Mouse (Mus musculus) lung, adult 2 months (tissue): Measurements from ENCODE around the gene 4930558K02Rik. TPM values are rescaled to one million over a fixed set of nuclear protein-coding genes. Genes with fewer than 3 reads are reported as not detected.
A peak's percentile ranks its signal among the peaks of the same experiment; 100 is the strongest.

ENCODE experiments used
- DNase-seq: peaks from one replicate; pipeline ENCODE4 v3.0.0; 2022
- H3K4me1 ChIP-seq: fragments of 200-500 bp; 2 replicates; pipeline ENCODE4 v1.6.1; 2011; ENCODE audit warnings: low read length; ENCODE audit not compliant: control insufficient read depth, insufficient read depth
- H3K4me3 ChIP-seq: fragments of 200-500 bp; replicated peaks from 2 replicates; pipeline ENCODE3; 2011; ENCODE audit warnings: low read depth, mild to moderate bottlenecking, control low read depth, low read length; ENCODE audit errors: extremely low read depth
- CTCF ChIP-seq: fragments of 200-500 bp; IDR thresholded peaks from 2 replicates; pipeline ENCODE4 v1.5.1; 2011; ENCODE audit warnings: mild to moderate bottlenecking, low read length, control low read depth; ENCODE audit not compliant: insufficient read depth
- POLR2A ChIP-seq: fragments of 200-500 bp; IDR thresholded peaks from 2 replicates; pipeline ENCODE4 v1.6.1; 2011; ENCODE audit warnings: low read depth, mild to moderate bottlenecking, control low read depth, low read length, borderline replicate concordance; ENCODE audit errors: extremely low read depth
- WGBS: fragments of 180-500 bp; shearing (Covaris S2); methylation state at CpG from one replicate; pipeline ENCODE4 v1.1.7; 2018; 5-methylcytosine and 5-hydroxymethylcytosine counted together
- polyA plus RNA-seq: library from polyadenylated mRNA; depleted of rRNA; stranded (reverse); fragments of >200 nt; gene quantifications from 2 replicates; pipeline ENCODE4 v1.2.3, GENCODE M21; 2012

Gene 4930558K02Rik
- polyA plus RNA-seq, 1 experiment = not detected

DNA sequence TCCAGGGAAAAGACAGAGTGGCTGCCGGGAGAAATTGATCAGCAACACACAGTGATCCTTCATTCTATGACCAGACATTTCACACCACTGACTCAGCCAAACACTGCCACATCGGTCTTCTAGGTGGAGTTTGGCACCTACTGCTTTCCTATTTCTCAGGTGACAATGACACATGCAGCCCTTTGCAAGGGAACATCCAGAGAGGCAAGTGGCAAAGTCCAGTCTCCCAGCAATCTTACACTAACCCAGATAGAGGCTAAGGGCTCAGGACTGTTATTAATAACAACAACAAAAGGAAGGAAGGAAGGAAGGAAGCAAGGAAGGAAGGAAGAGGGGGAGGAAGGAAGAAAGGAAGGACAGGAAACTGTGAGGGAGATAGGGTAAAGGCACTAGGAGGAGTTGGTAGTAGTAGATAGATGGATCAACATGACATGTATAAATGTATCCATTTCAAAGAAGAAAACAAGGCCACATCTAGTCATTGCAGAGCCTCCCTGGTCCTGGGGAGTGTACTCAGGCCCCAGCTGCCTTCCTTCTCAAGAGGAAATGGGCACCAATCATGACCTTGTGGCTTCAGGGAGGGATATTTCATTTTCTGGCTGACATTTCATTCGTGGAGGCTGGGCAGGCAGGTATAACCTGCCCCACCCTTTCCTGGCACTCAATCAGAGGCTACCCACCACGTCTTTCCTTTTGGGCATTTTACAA is 66.3 kb downstream of the 4930558K02Rik start:
- Histone ChIP-seq H3K4me3 (no peak overlapping the region), H3K4me1 (no peaks in the 10 kb centered on the region)
- peak; percentile 35 for DNase-seq
- no peak for TF ChIP-seq POLR2A
- TF ChIP-seq CTCF = no peak
- WGBS = 48% methylated on average over 4 of the region's 4 CpGs

- DNase-seq = no peak
- TF ChIP-seq CTCF (no peak), POLR2A (no peak)
- H3K4me3 ChIP-seq = no peak overlapping the region
- WGBS = 78% methylated on average over 8 of the region's 8 CpGs
- H3K4me1 ChIP-seq = no peaks in the 10 kb centered on the region
These were observed 70.4 kb downstream of the 4930558K02Rik start for GRCm38 (mm10) chr1:161909074-161909473.

DNA sequence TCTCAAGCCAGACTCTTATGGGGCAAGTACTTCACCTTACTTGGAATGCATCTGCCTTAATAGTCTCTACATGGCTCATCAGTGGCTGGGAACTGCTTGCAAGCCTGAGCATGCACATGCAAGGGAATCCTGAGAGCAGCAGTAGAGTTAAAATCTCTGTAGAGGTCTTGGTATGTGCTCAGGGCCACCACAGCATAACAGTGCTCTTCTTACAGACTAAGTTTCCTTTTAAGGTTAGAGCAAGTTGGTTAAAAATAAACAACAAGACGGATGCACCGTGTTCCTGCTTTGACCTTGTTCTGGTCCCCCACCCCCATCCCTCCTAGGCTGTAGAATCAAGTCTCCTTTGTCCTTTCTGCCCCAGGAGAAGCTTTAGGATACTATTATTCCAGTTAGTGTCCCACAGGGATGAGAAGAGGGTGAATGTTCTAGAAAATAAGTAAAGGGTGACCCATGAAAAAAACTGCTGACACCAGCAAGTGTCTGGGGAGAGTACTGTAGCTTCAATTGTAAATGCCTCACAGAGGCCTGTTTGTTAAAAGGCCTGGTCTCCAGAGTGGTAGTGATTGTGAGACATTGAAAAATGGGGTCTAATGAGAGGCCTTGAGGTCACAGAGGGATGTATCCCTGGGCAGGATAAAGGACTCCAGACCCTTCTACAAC is 71.5 kb downstream of the 4930558K02Rik start:
- DNase-seq = no peak
- WGBS = 5% methylated on average over 2 of the region's 2 CpGs
- Histone ChIP-seq H3K4me1 (no peaks in the 10 kb centered on the region), H3K4me3 (no peak overlapping the region)
- TF ChIP-seq POLR2A = no peak
- TF ChIP-seq CTCF = no peak

GRCm38 (mm10) chr1:161907111-161907510 is 72.3 kb downstream of the 4930558K02Rik start:
- no peaks in the 10 kb centered on the region for H3K4me1 ChIP-seq
- no peak overlapping the region for H3K4me3 ChIP-seq
- WGBS = 72% methylated on average over 4 of the region's 4 CpGs
- no peak for TF ChIP-seq CTCF
- no peak for TF ChIP-seq POLR2A
- DNase-seq = no peak

DNA sequence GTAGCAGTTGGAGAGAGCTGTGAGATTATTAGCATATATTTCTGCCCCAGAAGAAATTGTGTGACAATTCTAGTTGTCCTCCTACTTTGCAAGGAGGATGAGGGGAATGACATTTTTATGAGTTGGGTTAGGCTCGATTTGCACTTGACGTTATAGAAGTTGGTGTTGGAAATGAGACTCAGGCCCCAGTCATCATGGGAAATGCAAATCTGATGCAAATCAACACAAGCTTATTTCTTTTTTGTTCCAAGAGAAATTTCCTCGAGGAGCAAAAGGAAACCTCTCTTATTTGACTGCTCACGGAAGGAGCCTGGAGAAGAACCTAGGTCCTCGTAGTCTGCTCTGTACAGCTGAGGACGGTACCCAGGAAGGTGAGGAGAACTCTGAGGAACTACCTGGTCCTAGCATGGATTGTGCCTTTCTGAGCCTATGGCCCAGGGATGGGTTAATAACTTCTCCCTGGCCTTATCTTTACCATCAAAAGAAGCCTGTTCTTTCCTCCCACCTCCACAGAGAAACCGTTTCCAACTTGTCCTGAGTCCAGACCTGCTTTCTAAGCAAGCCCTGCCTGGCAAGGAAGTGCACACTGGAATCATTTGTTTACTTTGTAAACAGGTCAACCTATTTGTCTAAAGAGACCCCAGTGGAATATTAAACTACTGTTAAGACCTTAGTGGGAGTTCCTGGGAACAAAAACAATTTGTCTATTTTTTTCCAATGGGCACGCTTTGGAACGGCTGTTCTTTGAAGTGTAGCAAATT is 76.6 kb downstream of the 4930558K02Rik start:
- H3K4me1 ChIP-seq = no peaks in the 10 kb centered on the region
- 61% methylated on average over 9 of the region's 9 CpGs for WGBS
- TF ChIP-seq POLR2A = no peak
- no peak for TF ChIP-seq CTCF
- no peak overlapping the region for H3K4me3 ChIP-seq
- no peak for DNase-seq

DNA sequence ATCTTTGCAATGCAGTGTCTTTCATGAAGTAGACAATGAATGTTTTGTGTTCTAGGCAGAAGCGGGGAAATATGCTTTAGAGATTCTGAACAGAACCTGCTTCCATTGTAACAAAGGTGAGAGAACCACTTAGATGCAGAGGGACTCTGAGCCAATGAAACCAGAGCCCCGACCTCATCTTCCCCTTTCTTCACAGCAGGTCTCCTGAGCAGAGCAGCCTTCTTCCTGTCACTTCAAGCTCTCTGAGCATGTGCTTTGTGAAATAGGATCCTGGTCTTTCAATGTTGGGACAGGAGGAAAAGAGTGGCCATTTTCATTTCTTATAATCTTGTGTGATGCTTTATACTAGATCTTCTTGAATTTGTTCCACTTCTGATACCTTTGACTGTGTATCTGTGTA is 79.3 kb downstream of the 4930558K02Rik start:
- no peak for TF ChIP-seq POLR2A
- no peak for TF ChIP-seq CTCF
- Histone ChIP-seq H3K4me1 (no peaks in the 10 kb centered on the region), H3K4me3 (no peak overlapping the region)
- WGBS = 62% methylated on average over 2 of the region's 2 CpGs
- DNase-seq = no peak

DNA sequence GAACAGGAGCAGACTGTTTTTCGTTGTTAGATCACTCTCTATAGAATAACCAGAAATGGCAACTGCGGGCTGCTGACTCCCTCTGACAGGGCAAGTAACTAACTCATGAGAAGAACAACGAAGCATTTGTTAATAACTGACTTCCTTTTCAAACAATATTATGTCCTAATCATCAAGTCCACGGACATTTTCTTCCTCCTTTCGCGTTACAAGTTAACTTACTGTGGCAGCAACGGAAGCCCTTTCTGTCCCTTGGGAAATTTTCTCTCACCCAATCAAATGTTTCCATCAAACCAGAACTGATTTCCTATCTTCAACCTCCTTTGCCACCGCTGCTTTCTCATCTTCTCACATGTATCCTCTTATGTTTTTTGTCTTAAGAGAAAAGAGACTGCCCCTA is 82.2 kb downstream of the 4930558K02Rik start:
- no peak for DNase-seq
- no peaks in the 10 kb centered on the region for H3K4me1 ChIP-seq
- no peak overlapping the region for H3K4me3 ChIP-seq
- WGBS = 55% methylated on average over 8 of the region's 8 CpGs
- TF ChIP-seq POLR2A (no peak), CTCF (no peak)

GRCm38 (mm10) chr1:161896130-161896529 is 83.3 kb downstream of the 4930558K02Rik start:
- Histone ChIP-seq H3K4me1 (no peaks in the 10 kb centered on the region), H3K4me3 (no peak overlapping the region)
- TF ChIP-seq CTCF (no peak), POLR2A (no peak)
- DNase-seq = no peak
- 41% methylated on average over 10 of the region's 10 CpGs for WGBS

DNA sequence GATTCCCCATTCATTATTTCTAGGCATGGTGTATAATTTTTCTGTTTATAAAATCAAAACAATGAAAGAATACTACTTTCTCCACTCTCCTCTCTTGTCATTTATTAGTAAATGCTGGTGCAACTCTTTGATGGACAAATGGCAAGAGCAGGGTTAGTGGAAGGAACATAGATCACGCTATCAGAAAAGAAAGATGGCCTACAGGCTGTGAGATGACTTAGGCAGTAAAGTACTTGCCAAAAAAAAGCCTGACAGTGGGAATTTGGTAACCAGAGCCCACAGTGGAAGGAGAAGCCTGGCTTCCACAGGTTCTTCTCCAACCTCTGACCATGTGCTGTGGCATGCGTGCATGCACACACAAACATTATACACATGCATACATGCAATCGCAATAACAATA is 84.4 kb downstream of the 4930558K02Rik start:
- TF ChIP-seq CTCF (no peak), POLR2A (no peak)

More for the DNA sequence above, 84.4 kb downstream of the 4930558K02Rik start:
- DNase-seq = no peak
- H3K4me3 ChIP-seq = no peak overlapping the region
- WGBS = 95% methylated on average over 3 of the region's 3 CpGs
- no peaks in the 10 kb centered on the region for H3K4me1 ChIP-seq
